Mouse (Mus musculus) brain, embryonic 14.5 days (tissue): ENCODE measurements around the gene Slc39a13. TPM values are rescaled to one million over a fixed set of nuclear protein-coding genes. Genes with fewer than 3 reads are reported as not detected.
"Not testable (repeated sequence)": the region's sequence is repeated elsewhere in the genome, so short reads cannot be mapped to it uniquely, and the experiment has no call there.

Experiments used
- DNase-seq: peaks from one replicate; pipeline ENCODE4 v3.0.0-alpha.2; 2011; ENCODE audit warnings: low read depth
- CTCF ChIP-seq: fragments of 200-500 bp; IDR thresholded peaks from 2 replicates; pipeline ENCODE4 v1.5.1; 2012; ENCODE audit warnings: inconsistent platforms, mild to moderate bottlenecking, moderate library complexity, borderline replicate concordance; ENCODE audit not compliant: insufficient read depth, insufficient read length; ENCODE audit errors: extremely low read depth
- POLR2A ChIP-seq: fragments of 200-500 bp; IDR thresholded peaks from 2 replicates; pipeline ENCODE4 v1.6.1; 2012; ENCODE audit warnings: mild to moderate bottlenecking, inconsistent platforms, borderline replicate concordance; ENCODE audit not compliant: poor library complexity, insufficient read depth, insufficient read length, severe bottlenecking; ENCODE audit errors: extremely low read depth
- polyA plus RNA-seq: library from polyadenylated mRNA; depleted of rRNA; stranded (reverse); fragments of >200 nt; gene quantifications from 2 replicates; pipeline ENCODE4 v1.2.3, GENCODE M21; 2012; rRNA removed

Gene Slc39a13
- polyA plus RNA-seq: 50.7 and 58.1 TPM in 2 replicates

- peak; percentile 98 for DNase-seq
- TF ChIP-seq POLR2A (peak; percentile 24; the same call in 1 of the 2 replicates), CTCF (peak; percentile 98)
These were observed at the start of gene Slc39a13 for GRCm38 (mm10) chr2:91070076-91070800. Gene Slc39a13 (minus strand): TSS chr2:91070417.

GRCm38 (mm10) chr2:91119551-91119950 is 49.3 kb upstream of the Slc39a13 start:
- DNase-seq: no peak
- TF ChIP-seq POLR2A: no peak
- TF ChIP-seq CTCF: no peak

GRCm38 (mm10) chr2:91119061-91119460 is 48.8 kb upstream of the Slc39a13 start:
- TF ChIP-seq CTCF (no peak), POLR2A (no peak)
- no peak for DNase-seq

GRCm38 (mm10) chr2:91118647-91119046 is 48.4 kb upstream of the Slc39a13 start:
- TF ChIP-seq POLR2A (no peak), CTCF (no peak)
- no peak for DNase-seq

- TF ChIP-seq POLR2A (no peak), CTCF (no peak)
- no peak for DNase-seq
These were observed 47.5 kb upstream of the Slc39a13 start, which contains the start of gene Mybpc3 for GRCm38 (mm10) chr2:91117585-91118275. Gene Mybpc3 (plus strand): TSS chr2:91118144.

- TF ChIP-seq CTCF (no peak), POLR2A (no peak)
- no peak for DNase-seq
These were observed 46.6 kb upstream of the Slc39a13 start for GRCm38 (mm10) chr2:91116842-91117241.

- TF ChIP-seq CTCF: no peak
- no peak for TF ChIP-seq POLR2A
These were observed 45.4 kb upstream of the Slc39a13 start for GRCm38 (mm10) chr2:91115578-91115970.

GRCm38 (mm10) chr2:91114781-91115577 is 44.8 kb upstream of the Slc39a13 start:
- DNase-seq: peak; percentile 92
- TF ChIP-seq CTCF: peak; percentile 96
- TF ChIP-seq POLR2A: no peak

More at GRCm38 (mm10) chr2:91115578-91115970, 45.4 kb upstream of the Slc39a13 start:
- DNase-seq: peak; percentile 2

- no peak for DNase-seq
- no peak for TF ChIP-seq POLR2A
- no peak for TF ChIP-seq CTCF
These were observed 43.6 kb upstream of the Slc39a13 start for GRCm38 (mm10) chr2:91113852-91114251.

- TF ChIP-seq POLR2A: no peak
- TF ChIP-seq CTCF: no peak
- no peak for DNase-seq
These were observed 43.1 kb upstream of the Slc39a13 start for GRCm38 (mm10) chr2:91113334-91113733.

- no peak for DNase-seq
- TF ChIP-seq CTCF: no peak
- TF ChIP-seq POLR2A: no peak
These were observed 42.3 kb upstream of the Slc39a13 start for GRCm38 (mm10) chr2:91112491-91112890.

GRCm38 (mm10) chr2:91111832-91112231 is 41.6 kb upstream of the Slc39a13 start:
- DNase-seq: not testable (repeated sequence)
